Mouse (Mus musculus) cerebellum, adult 2 months (tissue): Measurements from ENCODE around the gene Caprin2. TPM values are rescaled to one million over a fixed set of nuclear protein-coding genes. Genes with fewer than 3 reads are reported as not detected.

Experiments
- DNase-seq, 2 experiments: peaks; one replicate each; pipeline ENCODE4 v3.0.0; 2021
- H3K27ac ChIP-seq: fragments of 200-500 bp; 2 replicates; pipeline ENCODE4 v1.5.1; 2012; ENCODE audit warnings: low read length, control low read depth, inconsistent platforms; ENCODE audit not compliant: insufficient read depth
- H3K27me3 ChIP-seq: fragments of 200-500 bp; 2 replicates; pipeline ENCODE4 v1.6.1; 2012; ENCODE audit warnings: inconsistent platforms, mild to moderate bottlenecking, low read length, moderate library complexity; ENCODE audit not compliant: control insufficient read depth, insufficient read depth
- H3K4me1 ChIP-seq: fragments of 200-500 bp; 2 replicates; pipeline ENCODE4 v1.6.1; 2011; ENCODE audit warnings: low read length; ENCODE audit not compliant: control insufficient read depth, insufficient read depth
- H3K4me3 ChIP-seq: fragments of 200-500 bp; replicated peaks from 2 replicates; pipeline ENCODE3; 2011; ENCODE audit warnings: mild to moderate bottlenecking, low read depth, low read length, control low read depth; ENCODE audit not compliant: insufficient read depth
- CTCF ChIP-seq: fragments of 200-500 bp; IDR thresholded peaks from 2 replicates; pipeline ENCODE4 v1.5.1; 2011; ENCODE audit warnings: low read depth, mild to moderate bottlenecking, control low read depth, low read length, moderate library complexity, borderline replicate concordance; ENCODE audit not compliant: insufficient read depth
- POLR2A ChIP-seq: fragments of 200-500 bp; IDR thresholded peaks from 2 replicates; pipeline ENCODE4 v1.6.1; 2011; ENCODE audit warnings: low read length, control low read depth, borderline replicate concordance; ENCODE audit not compliant: insufficient read depth
- WGBS: fragments of 180-500 bp; shearing (Covaris S2); methylation state at CpG from one replicate; pipeline ENCODE4 v1.1.7; 2018; 5-methylcytosine and 5-hydroxymethylcytosine counted together
- polyA plus RNA-seq: library from polyadenylated mRNA; depleted of rRNA; stranded (reverse); fragments of >200 nt; gene quantifications from 2 replicates; pipeline ENCODE4 v1.2.3, GENCODE M21; 2012

The Caprin2 gene
- polyA plus RNA-seq, 1 experiment = 22.3 TPM

DNA sequence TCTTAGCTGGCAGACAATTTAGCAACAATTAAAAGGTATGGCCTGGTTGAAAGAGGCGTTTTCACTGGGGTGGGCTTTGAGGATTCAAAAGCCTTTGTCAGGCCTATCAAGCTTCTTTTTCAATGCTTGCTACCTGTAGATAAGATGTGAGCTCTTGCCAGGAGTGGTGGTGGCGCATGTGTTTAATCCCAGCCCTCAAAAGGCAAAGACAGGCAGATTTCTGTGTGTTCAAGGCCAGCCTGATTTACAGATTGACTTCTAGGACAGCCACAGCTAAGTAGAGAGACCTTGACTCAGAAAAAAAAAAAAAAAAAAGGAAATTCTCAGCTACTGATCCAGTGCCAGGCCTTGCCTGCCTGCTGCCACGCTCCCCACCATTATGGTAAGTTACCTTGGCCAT is 6.7 kb upstream of the Caprin2 start:
- 64% methylated on average over 3 of the region's 3 CpGs for WGBS
- no peak for TF ChIP-seq POLR2A
- TF ChIP-seq CTCF = no peak

DNA sequence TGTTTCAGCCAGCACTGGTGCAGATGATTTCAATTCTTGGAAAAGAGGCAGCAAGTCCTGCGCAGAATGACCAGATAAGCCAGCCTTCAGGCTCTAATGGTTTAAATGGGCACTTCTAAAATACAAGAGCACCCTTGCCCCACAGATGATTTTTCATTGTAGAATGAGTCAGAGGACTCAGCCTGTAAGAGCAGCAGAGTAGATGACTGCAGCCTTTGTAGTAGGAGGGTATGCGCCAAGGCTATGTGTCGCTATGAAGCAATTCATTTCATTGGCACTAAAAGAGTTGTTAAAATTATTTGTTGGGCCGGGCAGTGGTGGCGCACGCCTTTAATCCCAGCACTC is 442 bp upstream of the Caprin2 start:
- Histone ChIP-seq H3K27ac (peak overlapping the region; percentile 31), H3K27me3 (no peaks in the 10 kb centered on the region), H3K4me3 (peak overlapping the region; percentile 73), H3K4me1 (peaks cover 5% of the 10 kb centered on the region; the same call in 1 of the 2 replicates)
- TF ChIP-seq CTCF (no peak), POLR2A (no peak)
- 42% methylated on average over 6 of the region's 6 CpGs for WGBS
- no peak for DNase-seq

More for the DNA sequence above, 6.7 kb upstream of the Caprin2 start:
- no peak overlapping the region for H3K27ac ChIP-seq
- no peak for DNase-seq
- no peak overlapping the region for H3K4me3 ChIP-seq
- H3K27me3 ChIP-seq = no peaks in the 10 kb centered on the region
- no peaks in the 10 kb centered on the region for H3K4me1 ChIP-seq

DNA sequence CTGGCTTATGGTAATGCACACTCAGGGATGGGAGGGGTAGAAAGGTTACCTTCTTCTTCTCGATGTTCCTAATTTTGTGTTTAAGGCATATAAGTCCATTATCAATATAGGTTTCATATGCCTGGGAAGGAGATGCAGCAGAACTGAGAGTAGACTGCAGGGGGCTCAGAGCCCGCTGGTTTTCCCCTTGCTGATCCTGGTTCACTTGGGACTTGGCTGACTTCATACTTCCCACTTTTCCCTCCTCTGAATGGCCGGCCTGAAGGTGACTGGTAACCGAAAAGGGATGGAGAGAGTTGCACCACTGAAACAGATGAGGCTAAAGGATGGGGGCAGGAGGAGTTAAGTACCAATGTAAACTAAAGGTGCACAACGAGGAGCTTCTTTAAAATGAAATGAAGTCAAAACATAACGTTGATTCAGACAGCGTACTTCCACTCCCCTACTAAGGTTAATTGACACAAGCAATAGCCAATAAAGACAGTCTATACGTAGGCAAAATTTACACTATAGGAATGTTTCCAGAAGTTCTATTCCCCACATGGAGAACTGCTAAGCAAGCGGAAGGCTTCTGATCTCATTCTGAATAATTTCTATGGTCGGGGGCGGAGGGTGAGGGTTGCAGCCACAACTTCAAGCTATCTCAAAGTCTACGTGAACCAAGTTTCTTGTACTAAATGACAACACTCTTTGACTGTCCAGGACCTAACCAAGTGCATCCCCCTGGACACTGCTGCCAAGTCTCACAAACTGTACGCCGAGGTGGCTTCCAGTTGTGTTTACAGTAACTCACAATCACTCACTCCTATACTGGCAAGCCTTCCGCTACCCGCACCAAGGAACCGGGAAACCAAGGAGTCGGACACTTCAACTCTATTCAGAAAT is 907 bp downstream of the Caprin2 start:
- TF ChIP-seq CTCF (no peak), POLR2A (no peak)
- no peaks in the 10 kb centered on the region for H3K27me3 ChIP-seq
- peak; percentile 10 to 24 for DNase-seq
- H3K4me1 ChIP-seq = peaks cover 5% of the 10 kb centered on the region; the same call in 1 of the 2 replicates
- peak overlapping the region; percentile 73 for H3K4me3 ChIP-seq
- WGBS = 7% methylated on average over 18 of the region's 18 CpGs
- 0 out of 2 replicates have a peak overlapping the region, but pooled peaks have one; percentile 24 for H3K27ac ChIP-seq

DNA sequence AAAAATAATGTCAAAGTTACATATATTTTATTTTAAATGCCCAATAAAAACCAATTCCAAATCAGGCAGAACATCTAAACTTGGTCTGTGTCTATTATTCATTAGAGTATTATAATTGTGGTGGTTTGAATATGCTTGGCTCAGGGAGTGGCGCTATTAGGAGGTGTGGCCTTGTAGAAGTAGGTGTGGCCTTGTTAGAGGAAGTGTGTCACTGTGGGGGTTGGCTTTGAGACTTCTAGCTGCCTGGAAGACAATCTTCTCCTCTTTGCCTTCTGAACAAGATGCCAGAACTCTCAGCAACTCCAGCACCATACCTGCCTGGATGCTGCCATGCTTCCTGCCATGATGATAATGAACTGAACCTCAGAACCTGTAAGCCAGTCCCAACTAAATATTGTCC is 22.1 kb downstream of the Caprin2 start:
- Histone ChIP-seq H3K4me3 (no peak overlapping the region), H3K27ac (no peak overlapping the region), H3K4me1 (no peaks in the 10 kb centered on the region), H3K27me3 (no peaks in the 10 kb centered on the region)
- no peak for TF ChIP-seq POLR2A
- TF ChIP-seq CTCF = no peak
- WGBS = 91% methylated on average over 1 of the region's 1 CpGs
- no peak for DNase-seq

DNA sequence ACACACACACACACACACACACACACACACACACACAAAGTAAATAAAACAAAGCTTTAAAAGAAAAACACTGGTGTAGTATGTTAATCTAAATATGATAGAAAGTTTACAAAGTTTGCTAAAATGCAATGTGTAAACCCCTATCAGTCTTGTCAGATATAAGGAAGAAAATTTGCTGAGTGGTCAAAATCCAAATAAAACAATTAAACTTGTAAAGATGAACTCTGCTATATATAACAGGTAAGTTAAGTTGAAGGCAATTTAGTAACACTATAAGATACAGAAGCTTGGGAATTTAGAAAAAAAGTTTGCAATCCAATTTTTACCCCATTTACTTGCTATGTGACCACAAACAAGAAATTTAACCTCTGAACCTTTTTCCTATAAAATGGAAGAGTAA is 50.4 kb downstream of the Caprin2 start:
- Histone ChIP-seq H3K4me1 (no peaks in the 10 kb centered on the region), H3K27ac (no peak overlapping the region), H3K27me3 (no peaks in the 10 kb centered on the region), H3K4me3 (no peak overlapping the region)
- no peak for DNase-seq
- TF ChIP-seq POLR2A = no peak
- no peak for TF ChIP-seq CTCF

DNA sequence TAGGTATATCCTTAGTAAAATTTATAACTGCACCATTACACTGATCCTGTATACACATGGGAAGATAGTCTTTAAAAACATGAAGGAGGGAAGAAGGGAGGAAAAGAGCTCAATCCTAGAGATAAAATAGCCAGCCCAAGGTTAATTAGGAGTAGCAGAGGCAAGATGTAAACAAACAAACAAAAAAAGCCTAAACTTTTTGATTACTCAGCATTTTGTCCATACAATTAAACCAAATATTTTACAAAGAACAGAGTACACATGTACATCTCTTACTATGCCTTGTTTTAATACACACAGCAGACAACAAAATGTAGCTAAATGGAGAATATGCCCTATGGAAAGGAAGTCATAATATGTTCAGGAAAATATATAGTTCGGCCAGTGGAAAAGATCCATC is 54.3 kb downstream of the Caprin2 start:
- Histone ChIP-seq H3K27me3 (no peaks in the 10 kb centered on the region), H3K4me3 (no peak overlapping the region), H3K4me1 (no peaks in the 10 kb centered on the region), H3K27ac (no peak overlapping the region)
- WGBS = 83% methylated on average over 1 of the region's 1 CpGs
- DNase-seq = no peak
- no peak for TF ChIP-seq POLR2A
- TF ChIP-seq CTCF = no peak

DNA sequence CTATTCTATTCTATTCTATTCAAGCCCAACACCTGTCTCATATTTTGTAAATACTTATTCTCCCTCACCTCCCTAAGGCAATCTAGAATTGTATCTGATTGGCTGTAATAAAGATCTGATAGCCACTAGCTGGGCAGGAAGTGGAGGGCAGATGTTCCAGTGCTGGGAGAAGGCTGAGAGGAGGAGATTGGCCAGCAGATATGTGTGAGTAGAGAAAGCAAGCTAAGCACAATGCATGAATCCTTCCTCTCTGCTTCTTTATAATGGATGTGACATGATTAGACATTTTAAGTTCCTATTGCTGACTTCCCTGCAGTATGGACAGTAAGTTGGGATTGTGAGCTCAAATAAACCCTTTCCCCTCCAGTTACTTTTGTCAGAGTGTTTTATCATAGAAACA is 57.6 kb downstream of the Caprin2 start:
- TF ChIP-seq CTCF (no peak), POLR2A (no peak)
- Histone ChIP-seq H3K27ac (no peak overlapping the region), H3K4me1 (no peaks in the 10 kb centered on the region), H3K4me3 (no peak overlapping the region), H3K27me3 (no peaks in the 10 kb centered on the region)
- no peak for DNase-seq

DNA sequence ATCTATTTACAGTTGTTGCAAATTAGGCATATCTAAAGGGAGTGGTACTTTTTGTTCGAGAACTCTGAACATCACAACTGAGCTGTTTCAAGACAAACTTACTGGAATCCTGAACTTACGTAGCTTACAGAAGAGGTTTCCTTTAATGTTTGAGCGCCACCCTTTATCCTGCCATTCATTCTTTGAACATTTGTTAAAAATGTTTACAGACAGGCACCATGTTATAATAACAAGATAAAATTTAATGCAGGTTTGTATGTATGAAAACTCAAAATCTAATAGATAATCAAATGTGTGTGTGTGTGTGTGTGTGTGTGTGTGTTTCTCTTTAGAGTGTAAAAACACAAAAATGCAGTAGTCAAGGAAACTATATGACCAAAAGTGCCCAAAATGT is 64.3 kb downstream of the Caprin2 start:
- H3K4me1 ChIP-seq = no peaks in the 10 kb centered on the region; the same call in 1 of the 2 replicates
- H3K27me3 ChIP-seq = no peaks in the 10 kb centered on the region
- H3K4me3 ChIP-seq = peak overlapping the region; percentile 81
- DNase-seq = no peak
- TF ChIP-seq CTCF = no peak
- TF ChIP-seq POLR2A = no peak
- WGBS = 15% methylated on average over 3 of the region's 3 CpGs
- no peak overlapping the region for H3K27ac ChIP-seq
